Mouse (Mus musculus): ENCODE data around the gene Rd3. TPM values are rescaled to one million over a fixed set of nuclear protein-coding genes. Genes with fewer than 3 reads are reported as not detected.

Rd3 gene
- polyA plus RNA-seq, 1 experiment from 2014 or later = 1.9 TPM

DNA sequence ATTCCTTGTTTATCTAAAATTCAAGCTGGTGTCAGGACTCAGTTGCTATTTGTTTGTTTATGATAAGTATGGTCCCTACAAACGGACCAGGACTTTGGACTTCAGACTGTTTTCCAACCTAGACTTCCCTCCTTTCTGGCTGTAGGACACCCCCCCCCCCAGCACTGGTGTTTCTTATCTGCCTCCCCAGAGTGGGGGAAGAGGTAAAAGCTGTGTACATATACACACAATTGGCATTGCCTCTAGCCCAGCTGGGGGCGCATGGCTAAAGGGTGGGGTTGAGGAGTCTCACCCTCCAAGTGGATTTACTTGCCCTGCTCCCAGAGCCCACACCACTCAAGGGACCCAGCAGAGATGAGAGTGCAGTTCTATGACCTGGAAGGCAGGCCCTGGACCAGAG, 30.3 kb upstream of the Rd3 start:
- no peaks in the 10 kb centered on the region for H3K27me3 ChIP-seq (replicated peaks)
- no peaks in the 10 kb centered on the region for H3K4me1 ChIP-seq
- no peaks in the 10 kb centered on the region for H3K36me3 ChIP-seq
- H3K4me2 ChIP-seq = no peak overlapping the region
- no peak overlapping the region for H3K27ac ChIP-seq (replicated peaks)
- WGBS = 98% methylated on average over 2 of the region's 2 CpGs
- no peaks in the 10 kb centered on the region for H3K9me3 ChIP-seq (replicated peaks)
- ATAC-seq (ENCODE audit: low FRiP score) = no peak
- H3K4me3 ChIP-seq (replicated peaks) = no peak overlapping the region
- H3K9ac ChIP-seq (replicated peaks) = no peak overlapping the region

DNA sequence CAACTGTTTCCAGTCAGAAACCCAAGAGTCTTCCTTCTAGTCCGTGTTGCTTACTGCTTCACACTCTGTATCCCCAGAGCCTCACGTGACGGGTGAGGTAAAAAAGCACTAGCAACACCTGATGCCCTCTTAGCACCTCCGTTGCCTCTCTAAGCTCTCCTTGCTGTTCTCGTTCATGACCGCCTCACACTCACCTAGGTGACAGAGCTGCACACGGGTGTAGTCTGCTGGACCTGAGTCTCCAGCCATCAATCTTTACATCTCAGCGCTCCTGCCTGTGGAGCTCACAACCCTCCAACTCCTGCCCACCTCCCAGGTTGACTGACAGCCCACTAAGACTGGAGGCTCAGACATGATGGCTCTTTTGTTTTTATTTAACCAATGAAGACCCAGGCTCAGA, 29.4 kb upstream of the Rd3 start:
- H3K4me3 ChIP-seq (replicated peaks) = no peak overlapping the region
- no peaks in the 10 kb centered on the region for H3K27me3 ChIP-seq (replicated peaks)
- H3K27ac ChIP-seq (replicated peaks) = no peak overlapping the region
- H3K9ac ChIP-seq (replicated peaks) = no peak overlapping the region
- H3K4me2 ChIP-seq = no peak overlapping the region
- 74% methylated on average over 8 of the region's 8 CpGs for whole genome bisulfite sequencing
- ATAC-seq (ENCODE audit: low FRiP score) = no peak
- H3K36me3 ChIP-seq = no peaks in the 10 kb centered on the region
- no peaks in the 10 kb centered on the region for H3K9me3 ChIP-seq (replicated peaks)
- H3K4me1 ChIP-seq = no peaks in the 10 kb centered on the region

DNA sequence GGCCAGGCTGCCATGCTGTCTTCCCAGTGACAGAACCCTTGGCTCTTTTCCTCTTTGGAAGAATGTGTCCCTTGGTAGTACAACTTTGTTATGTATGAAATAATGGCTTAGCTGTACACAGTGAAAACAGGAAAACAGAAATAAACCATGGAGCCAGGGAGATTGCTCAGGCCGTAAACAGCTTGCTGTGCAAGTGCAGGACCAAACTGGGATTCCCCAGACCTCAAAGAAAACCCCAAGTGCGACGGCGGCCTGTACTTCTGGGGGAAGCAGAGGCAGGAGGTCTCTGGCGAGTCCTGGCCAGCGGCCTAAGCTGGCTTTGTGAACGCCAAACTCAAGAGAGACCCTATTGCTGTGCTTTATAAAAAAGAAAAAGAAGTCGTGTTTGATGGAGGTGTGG, 28.6 kb upstream of the Rd3 start:
- no peaks in the 10 kb centered on the region for H3K4me1 ChIP-seq
- no peak for ATAC-seq (ENCODE audit: low FRiP score)
- no peaks in the 10 kb centered on the region for H3K9me3 ChIP-seq (replicated peaks)
- no peak overlapping the region for H3K4me2 ChIP-seq
- WGBS = 77% methylated on average over 8 of the region's 8 CpGs
- H3K27ac ChIP-seq (replicated peaks) = no peak overlapping the region
- H3K27me3 ChIP-seq (replicated peaks) = no peaks in the 10 kb centered on the region
- no peaks in the 10 kb centered on the region for H3K36me3 ChIP-seq
- no peak overlapping the region for H3K9ac ChIP-seq (replicated peaks)
- no peak overlapping the region for H3K4me3 ChIP-seq (replicated peaks)

DNA sequence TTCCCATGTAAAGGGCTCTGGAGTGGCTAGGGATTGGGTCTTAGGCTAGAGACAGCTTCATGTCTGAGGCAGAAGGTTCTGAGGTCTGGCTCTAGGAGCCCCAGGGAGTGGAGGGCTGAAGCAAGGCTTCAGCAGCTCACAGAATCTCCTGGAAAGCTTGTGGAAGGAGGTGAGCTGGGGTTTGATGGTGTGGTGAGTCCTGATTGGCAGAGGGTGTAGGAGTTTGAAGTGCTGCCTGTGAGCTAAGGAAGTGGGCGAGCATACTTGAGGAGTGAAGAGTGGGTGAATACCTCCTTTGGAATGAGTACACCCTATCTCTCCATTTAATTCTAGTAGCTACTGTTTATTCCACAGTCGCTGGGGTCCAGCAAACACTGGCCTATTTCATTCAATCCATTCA, 26.6 kb upstream of the Rd3 start:
- Histone ChIP-seq H3K4me3 (replicated peaks) (no peak overlapping the region), H3K27me3 (replicated peaks) (no peaks in the 10 kb centered on the region), H3K4me1 (no peaks in the 10 kb centered on the region), H3K36me3 (no peaks in the 10 kb centered on the region), H3K9ac (replicated peaks) (no peak overlapping the region), H3K4me2 (no peak overlapping the region), H3K27ac (replicated peaks) (no peak overlapping the region), H3K9me3 (replicated peaks) (no peaks in the 10 kb centered on the region)
- ATAC-seq (ENCODE audit: low FRiP score) = no peak
- 67% methylated on average over 2 of the region's 2 CpGs for WGBS

DNA sequence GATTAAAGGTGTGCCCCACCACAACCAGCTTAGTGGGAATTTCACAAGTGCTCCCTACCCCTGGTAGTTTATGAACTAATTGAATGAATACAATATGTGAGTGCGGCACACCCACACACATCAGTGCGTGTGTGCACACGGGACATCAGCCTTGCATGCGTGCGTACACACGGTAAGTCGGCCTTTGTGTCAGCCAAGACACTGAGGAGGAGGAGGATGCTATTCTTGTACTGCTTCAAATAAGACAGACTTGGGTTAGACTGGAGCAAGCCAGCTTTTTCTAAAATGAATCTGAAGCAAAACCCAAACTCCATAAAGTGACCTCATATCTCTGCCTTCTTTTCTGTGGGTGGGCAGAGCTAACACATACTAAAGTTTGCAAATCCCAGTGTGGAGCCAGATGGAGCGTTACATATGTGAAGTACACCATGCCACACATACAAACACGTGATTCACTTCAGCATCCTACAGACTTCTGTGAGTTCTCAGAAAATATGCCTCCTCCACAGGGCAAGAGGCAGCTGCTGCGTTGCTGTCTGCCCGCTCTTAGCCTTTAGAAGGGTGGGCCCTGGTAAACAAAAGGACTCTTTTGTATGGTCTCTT, 24.3 kb upstream of the Rd3 start:
- Histone ChIP-seq H3K27ac (replicated peaks) (no peak overlapping the region), H3K27me3 (replicated peaks) (no peaks in the 10 kb centered on the region), H3K4me1 (no peaks in the 10 kb centered on the region), H3K9ac (replicated peaks) (no peak overlapping the region), H3K9me3 (replicated peaks) (no peaks in the 10 kb centered on the region), H3K4me3 (replicated peaks) (no peak overlapping the region), H3K4me2 (no peak overlapping the region), H3K36me3 (no peaks in the 10 kb centered on the region)
- 82% methylated on average over 11 of the region's 11 CpGs for WGBS
- no peak for ATAC-seq (ENCODE audit: low FRiP score)

DNA sequence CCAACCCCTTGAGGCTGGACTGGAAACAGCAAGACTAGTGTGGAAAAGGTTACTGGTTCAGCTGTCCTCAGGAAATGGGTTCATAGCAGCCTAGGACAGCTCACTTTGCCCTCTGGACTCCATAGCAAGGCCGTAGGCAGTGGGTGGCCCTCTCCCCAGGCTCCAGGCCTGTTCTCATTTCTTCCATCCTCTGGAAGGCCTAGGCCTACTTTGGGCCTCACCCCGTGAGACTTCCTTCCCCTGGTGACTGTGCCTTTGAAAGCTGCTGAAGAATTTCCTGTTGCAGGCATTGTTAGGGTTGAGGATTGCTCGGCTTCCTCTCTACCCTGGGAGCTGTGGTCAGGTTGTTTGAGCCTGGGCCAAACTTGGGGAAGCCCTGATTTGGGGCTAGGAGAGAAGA, 22.1 kb upstream of the Rd3 start:
- no peaks in the 10 kb centered on the region for H3K4me1 ChIP-seq
- no peaks in the 10 kb centered on the region for H3K27me3 ChIP-seq (replicated peaks)
- 70% methylated on average over 3 of the region's 3 CpGs for WGBS
- no peaks in the 10 kb centered on the region for H3K9me3 ChIP-seq (replicated peaks)
- no peak overlapping the region for H3K4me3 ChIP-seq (replicated peaks)
- no peak overlapping the region for H3K27ac ChIP-seq (replicated peaks)
- H3K36me3 ChIP-seq = no peaks in the 10 kb centered on the region
- no peak overlapping the region for H3K9ac ChIP-seq (replicated peaks)
- no peak for ATAC-seq (ENCODE audit: low FRiP score)
- no peak overlapping the region for H3K4me2 ChIP-seq

DNA sequence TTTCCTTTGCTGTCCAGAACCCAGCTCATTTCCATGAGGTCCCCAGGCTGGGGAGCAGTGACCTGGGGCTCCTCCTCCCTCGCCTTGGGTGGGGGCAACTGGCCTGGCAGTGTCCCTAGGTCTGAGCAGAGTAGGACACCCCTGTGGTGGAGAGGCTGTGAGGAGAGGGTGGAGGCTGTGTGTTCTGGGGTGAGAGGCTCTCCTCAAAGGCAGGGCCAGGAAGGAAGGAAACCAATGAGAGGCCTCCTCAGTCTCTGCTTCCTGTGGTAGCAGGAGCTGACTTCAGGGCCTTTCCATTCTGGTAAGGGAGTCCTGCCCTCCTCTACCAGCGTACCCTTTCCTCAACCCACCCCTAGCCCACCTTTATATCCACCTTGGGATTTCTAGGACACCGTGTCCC, 20.9 kb upstream of the Rd3 start:
- H3K9ac ChIP-seq (replicated peaks) = no peak overlapping the region
- H3K4me3 ChIP-seq (replicated peaks) = no peak overlapping the region
- 82% methylated on average over 3 of the region's 3 CpGs for WGBS
- H3K4me1 ChIP-seq = no peaks in the 10 kb centered on the region
- no peak for ATAC-seq (ENCODE audit: low FRiP score)
- no peaks in the 10 kb centered on the region for H3K36me3 ChIP-seq
- no peak overlapping the region for H3K4me2 ChIP-seq
- H3K9me3 ChIP-seq (replicated peaks) = no peaks in the 10 kb centered on the region
- no peaks in the 10 kb centered on the region for H3K27me3 ChIP-seq (replicated peaks)
- H3K27ac ChIP-seq (replicated peaks) = peak overlapping the region; percentile 45

DNA sequence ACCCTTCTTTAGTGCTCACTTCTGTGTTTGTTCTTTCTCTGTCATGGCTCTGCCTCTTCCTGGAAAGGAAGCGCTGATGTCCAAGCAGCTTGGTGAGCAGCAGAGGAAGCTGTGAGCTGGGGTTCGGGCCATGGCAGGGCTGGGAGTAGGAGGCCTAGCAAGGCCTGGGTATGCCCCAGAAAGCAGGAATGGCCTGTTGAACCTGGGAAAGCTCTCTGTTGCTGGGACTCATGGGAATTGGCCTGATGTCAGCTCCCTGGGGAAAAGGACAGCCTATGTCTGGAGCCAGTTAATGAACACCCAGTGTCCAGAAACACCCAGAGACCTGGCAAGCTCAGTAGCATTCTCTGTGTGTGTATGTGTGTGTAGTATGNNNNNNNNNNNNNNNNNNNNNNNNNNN, 20.3 kb upstream of the Rd3 start:
- Histone ChIP-seq H3K9me3 (replicated peaks) (no peaks in the 10 kb centered on the region), H3K36me3 (no peaks in the 10 kb centered on the region), H3K4me3 (replicated peaks) (no peak overlapping the region), H3K27ac (replicated peaks) (peak overlapping the region; percentile 45), H3K27me3 (replicated peaks) (no peaks in the 10 kb centered on the region), H3K4me2 (no peak overlapping the region), H3K4me1 (no peaks in the 10 kb centered on the region), H3K9ac (replicated peaks) (no peak overlapping the region)
- ATAC-seq (ENCODE audit: low FRiP score) = no peak
- WGBS = 86% methylated on average over 2 of the region's 2 CpGs

DNA sequence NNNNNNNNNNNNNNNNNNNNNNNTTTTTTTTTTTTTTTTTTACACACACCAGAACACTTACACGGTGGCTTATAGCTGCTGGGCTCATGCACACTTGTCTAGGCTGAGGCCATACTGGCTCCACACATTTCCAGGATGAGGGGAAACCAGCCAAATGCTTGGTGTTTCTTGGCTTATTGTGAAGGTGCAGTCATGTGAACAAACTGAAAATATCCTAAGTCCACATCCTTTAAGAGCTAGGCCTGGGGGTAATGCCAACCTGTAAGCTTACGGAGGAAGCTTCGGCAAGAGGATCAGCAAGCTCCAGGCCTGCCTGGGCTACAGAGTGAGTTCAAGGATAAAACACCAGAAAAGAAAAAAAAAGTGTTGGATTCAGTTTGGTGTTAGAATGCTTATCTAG, 19.8 kb upstream of the Rd3 start:
- no peaks in the 10 kb centered on the region for H3K4me1 ChIP-seq
- H3K4me3 ChIP-seq (replicated peaks) = no peak overlapping the region
- no peaks in the 10 kb centered on the region for H3K36me3 ChIP-seq
- H3K27ac ChIP-seq (replicated peaks) = no peak overlapping the region
- no peak overlapping the region for H3K9ac ChIP-seq (replicated peaks)
- no peaks in the 10 kb centered on the region for H3K9me3 ChIP-seq (replicated peaks)
- no peak for ATAC-seq (ENCODE audit: low FRiP score)
- no peaks in the 10 kb centered on the region for H3K27me3 ChIP-seq (replicated peaks)
- 89% methylated on average over 3 of the region's 3 CpGs for WGBS
- no peak overlapping the region for H3K4me2 ChIP-seq

DNA sequence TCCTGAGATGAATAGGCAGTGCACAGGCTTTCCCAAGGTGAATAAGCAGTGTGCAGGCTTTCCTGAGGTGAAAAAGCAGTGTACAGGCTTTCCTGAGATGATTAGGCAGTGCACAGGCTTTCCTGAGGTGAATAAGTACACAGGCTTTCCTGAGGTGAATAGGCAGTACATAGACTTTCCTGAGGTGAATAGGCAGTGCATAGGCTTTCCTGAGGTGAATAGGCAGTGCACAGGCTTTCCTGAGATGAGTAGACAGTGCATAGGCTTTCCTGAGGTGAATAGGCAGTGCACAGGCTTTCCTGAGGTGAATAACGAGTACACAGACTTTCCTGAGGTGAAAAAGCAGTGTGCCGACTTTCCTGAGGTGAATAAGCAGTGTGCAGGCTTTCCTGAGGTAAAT, 16.2 kb upstream of the Rd3 start:
- H3K27ac ChIP-seq (replicated peaks) = no peak overlapping the region
- no peak overlapping the region for H3K4me3 ChIP-seq (replicated peaks)
- ATAC-seq (ENCODE audit: low FRiP score) = no peak
- H3K4me1 ChIP-seq = no peaks in the 10 kb centered on the region
- no peak overlapping the region for H3K4me2 ChIP-seq
- H3K36me3 ChIP-seq = no peaks in the 10 kb centered on the region
- WGBS = 59% methylated on average over 2 of the region's 2 CpGs
- H3K9me3 ChIP-seq (replicated peaks) = no peaks in the 10 kb centered on the region
- no peaks in the 10 kb centered on the region for H3K27me3 ChIP-seq (replicated peaks)
- no peak overlapping the region for H3K9ac ChIP-seq (replicated peaks)

DNA sequence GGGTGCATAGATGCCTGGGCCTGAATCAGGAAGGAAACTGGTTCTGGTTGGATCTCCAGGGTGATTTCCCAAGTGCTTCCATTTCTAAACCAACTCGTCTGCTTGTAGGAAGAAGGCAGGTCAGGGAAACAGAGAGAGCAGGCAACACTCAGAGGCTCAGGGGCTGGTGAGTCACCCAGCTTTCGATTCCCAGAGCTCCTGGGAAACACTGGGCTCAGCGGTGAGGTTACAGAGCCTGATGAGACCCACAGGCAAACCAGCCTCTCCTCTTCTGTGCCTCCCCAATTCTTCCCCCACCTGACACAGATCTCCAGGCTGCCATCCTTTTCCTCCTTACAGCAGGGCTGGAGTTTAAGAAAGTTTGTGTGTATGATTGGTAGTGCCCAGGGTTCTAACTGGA, 13.8 kb upstream of the Rd3 start:
- H3K9ac ChIP-seq (replicated peaks) = no peak overlapping the region
- H3K27ac ChIP-seq (replicated peaks) = no peak overlapping the region
- no peaks in the 10 kb centered on the region for H3K4me1 ChIP-seq
- no peaks in the 10 kb centered on the region for H3K27me3 ChIP-seq (replicated peaks)
- no peak overlapping the region for H3K4me2 ChIP-seq
- H3K4me3 ChIP-seq (replicated peaks) = no peak overlapping the region
- no peaks in the 10 kb centered on the region for H3K36me3 ChIP-seq
- ATAC-seq (ENCODE audit: low FRiP score) = no peak
- no peaks in the 10 kb centered on the region for H3K9me3 ChIP-seq (replicated peaks)
- 81% methylated on average over 3 of the region's 3 CpGs for WGBS

DNA sequence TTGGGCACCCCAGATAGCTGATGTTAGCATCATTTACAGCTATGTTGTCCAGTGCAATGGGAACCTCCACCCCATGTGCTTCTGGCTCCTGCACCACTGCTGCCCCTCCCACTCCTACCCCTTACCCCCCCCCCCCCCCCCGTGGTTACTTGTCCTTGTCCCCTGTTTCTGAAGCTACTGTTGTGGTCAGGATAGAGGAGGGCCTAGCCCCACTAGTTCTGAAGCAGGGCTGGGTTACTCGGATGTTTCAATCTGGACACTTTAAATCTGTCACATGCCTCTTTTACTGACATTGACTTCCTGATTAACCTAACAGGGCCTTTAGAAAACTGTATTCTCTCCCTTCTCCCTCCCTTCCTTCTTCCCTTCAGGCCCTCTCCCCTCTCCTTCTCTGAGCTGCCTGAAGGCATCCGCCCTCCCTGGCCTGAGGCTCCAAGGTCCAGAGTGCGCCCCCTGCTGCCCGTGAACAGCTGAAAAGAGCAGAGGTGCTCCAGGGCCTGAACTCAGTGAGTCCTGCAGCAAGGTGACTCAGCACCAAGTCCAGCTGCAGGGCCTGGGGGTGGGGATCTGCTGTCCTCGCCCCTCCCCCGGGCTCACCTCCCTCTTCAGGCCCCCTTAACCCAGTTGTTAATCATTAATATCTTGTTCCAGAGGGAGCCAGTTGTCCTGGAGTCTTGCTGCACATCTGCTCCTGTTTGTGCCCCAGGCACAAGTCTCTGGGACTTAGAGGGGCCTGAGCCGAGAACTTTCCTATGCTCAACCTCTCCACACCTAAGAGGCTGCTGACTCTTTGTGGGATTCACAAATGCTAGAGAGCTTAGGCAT, 13.0 kb upstream of the Rd3 start:
- Histone ChIP-seq H3K4me1 (no peaks in the 10 kb centered on the region), H3K27me3 (replicated peaks) (no peaks in the 10 kb centered on the region), H3K36me3 (no peaks in the 10 kb centered on the region), H3K9me3 (replicated peaks) (no peaks in the 10 kb centered on the region), H3K4me2 (no peak overlapping the region), H3K4me3 (replicated peaks) (no peak overlapping the region), H3K27ac (replicated peaks) (no peak overlapping the region), H3K9ac (replicated peaks) (no peak overlapping the region)
- 26% methylated on average over 7 of the region's 8 CpGs for WGBS
- ATAC-seq (ENCODE audit: low FRiP score) = peak; percentile 63; the same call in 1 of the 2 replicates
